Mouse (Mus musculus): ENCODE results near the gene Mylk4. TPM values are rescaled to one million over a fixed set of nuclear protein-coding genes. Genes with fewer than 3 reads are reported as not detected.

The Mylk4 gene
- polyA plus RNA-seq, 2 experiments = 0.01 to 0.08 TPM

- H3K36me3 ChIP-seq (replicated peaks; ENCODE audit: control insufficient read depth, insufficient read depth, low read depth) = peaks cover 19% of the 10 kb centered on the region
- H3K27ac ChIP-seq = no peak overlapping the region
- ATAC-seq (ENCODE audit: insufficient read depth) (no peak), DNase-seq (ENCODE audit: low read depth in 3 of 3, low spot score in 3 of 3) (no peak)
- H3K4me1 ChIP-seq (replicated peaks; ENCODE audit: control insufficient read depth in 2 of 2, insufficient read depth in 2 of 2, low read length in 1 of 2) = no peaks in the 10 kb centered on the region
- no peaks in the 10 kb centered on the region for H3K27me3 ChIP-seq (ENCODE audit: control insufficient read depth, insufficient read depth, low read length)
- TF ChIP-seq EP300 (IDR thresholded peaks at IDR 0.05; ENCODE audit: low read depth) (no peak), CTCF (IDR thresholded peaks at IDR 0.05; ENCODE audit: low read depth) (no peak)
- H3K9me3 ChIP-seq (ENCODE audit: control insufficient read depth, low read length) = no peaks in the 10 kb centered on the region
- H3K4me2 ChIP-seq (ENCODE audit: low read depth) = no peak overlapping the region
- no peak overlapping the region for H3K9ac ChIP-seq (replicated peaks)
- WGBS (ENCODE audit: insufficient replicate concordance) = 74% methylated on average over 4 of the region's 4 CpGs
- no peak overlapping the region for H3K4me3 ChIP-seq (ENCODE audit: insufficient read depth in 1 of 2, low read depth in 2 of 2, low read length in 2 of 2)
Measured at GRCm38 (mm10) chr13:32821671-32822070, 37.9 kb upstream of the Mylk4 start.

- Histone ChIP-seq H3K4me3 (ENCODE audit: insufficient read depth in 1 of 2, low read depth in 2 of 2, low read length in 2 of 2) (no peak overlapping the region), H3K4me2 (ENCODE audit: low read depth) (no peak overlapping the region), H3K9me3 (ENCODE audit: control insufficient read depth, low read length) (no peaks in the 10 kb centered on the region), H3K27me3 (ENCODE audit: control insufficient read depth, insufficient read depth, low read length) (no peaks in the 10 kb centered on the region), H3K9ac (replicated peaks) (no peak overlapping the region), H3K27ac (no peak overlapping the region), H3K36me3 (replicated peaks; ENCODE audit: control insufficient read depth, insufficient read depth, low read depth) (peaks cover 25% of the 10 kb centered on the region), H3K4me1 (replicated peaks; ENCODE audit: control insufficient read depth in 2 of 2, insufficient read depth in 2 of 2, low read length in 1 of 2) (no peaks in the 10 kb centered on the region)
- ATAC-seq (ENCODE audit: insufficient read depth) (no peak), DNase-seq (ENCODE audit: low read depth in 3 of 3, low spot score in 3 of 3) (no peak)
- TF ChIP-seq EP300 (IDR thresholded peaks at IDR 0.05; ENCODE audit: low read depth) (no peak), CTCF (IDR thresholded peaks at IDR 0.05; ENCODE audit: low read depth) (no peak)
- 75% methylated on average over 5 of the region's 5 CpGs for WGBS (ENCODE audit: insufficient replicate concordance)
Measured at GRCm38 (mm10) chr13:32819926-32820325, 36.2 kb upstream of the Mylk4 start.

GRCm38 (mm10) chr13:32819241-32819640 is 35.5 kb upstream of the Mylk4 start:
- Histone ChIP-seq H3K4me2 (ENCODE audit: low read depth) (no peak overlapping the region), H3K4me3 (ENCODE audit: insufficient read depth in 1 of 2, low read depth in 2 of 2, low read length in 2 of 2) (no peak overlapping the region), H3K36me3 (replicated peaks; ENCODE audit: control insufficient read depth, insufficient read depth, low read depth) (peaks cover 25% of the 10 kb centered on the region), H3K27me3 (ENCODE audit: control insufficient read depth, insufficient read depth, low read length) (no peaks in the 10 kb centered on the region), H3K27ac (no peak overlapping the region), H3K9ac (replicated peaks) (no peak overlapping the region), H3K4me1 (replicated peaks; ENCODE audit: control insufficient read depth in 2 of 2, insufficient read depth in 2 of 2, low read length in 1 of 2) (no peaks in the 10 kb centered on the region), H3K9me3 (ENCODE audit: control insufficient read depth, low read length) (no peaks in the 10 kb centered on the region)
- DNase-seq (ENCODE audit: low read depth in 3 of 3, low spot score in 3 of 3) (no peak), ATAC-seq (ENCODE audit: insufficient read depth) (no peak)
- TF ChIP-seq EP300 (IDR thresholded peaks at IDR 0.05; ENCODE audit: low read depth) (no peak), CTCF (IDR thresholded peaks at IDR 0.05; ENCODE audit: low read depth) (no peak)
- 70% methylated on average over 3 of the region's 3 CpGs for WGBS (ENCODE audit: insufficient replicate concordance)

GRCm38 (mm10) chr13:32807624-32808023 is 23.9 kb upstream of the Mylk4 start:
- no peak overlapping the region for H3K9ac ChIP-seq (replicated peaks)
- no peak overlapping the region for H3K27ac ChIP-seq
- no peaks in the 10 kb centered on the region for H3K9me3 ChIP-seq (ENCODE audit: control insufficient read depth, low read length)
- H3K27me3 ChIP-seq (ENCODE audit: control insufficient read depth, insufficient read depth, low read length) = no peaks in the 10 kb centered on the region
- no peak for ATAC-seq (ENCODE audit: insufficient read depth)
- peaks cover 11% of the 10 kb centered on the region for H3K36me3 ChIP-seq (replicated peaks; ENCODE audit: control insufficient read depth, insufficient read depth, low read depth)
- WGBS (ENCODE audit: insufficient replicate concordance) = 70% methylated on average over 3 of the region's 3 CpGs
- peaks cover 4 to 5% of the 10 kb centered on the region in 2 experiments; a peak in 3 of 4 replicates for H3K4me1 ChIP-seq (replicated peaks; ENCODE audit: control insufficient read depth in 2 of 2, insufficient read depth in 2 of 2, low read length in 1 of 2)
- no peak overlapping the region for H3K4me2 ChIP-seq (ENCODE audit: low read depth)
- no peak for DNase-seq (ENCODE audit: low read depth in 3 of 3, low spot score in 3 of 3)
- H3K4me3 ChIP-seq (ENCODE audit: insufficient read depth in 1 of 2, low read depth in 2 of 2, low read length in 2 of 2) = no peak overlapping the region
- TF ChIP-seq EP300 (IDR thresholded peaks at IDR 0.05; ENCODE audit: low read depth) (no peak), CTCF (IDR thresholded peaks at IDR 0.05; ENCODE audit: low read depth) (no peak)

- H3K36me3 ChIP-seq (replicated peaks; ENCODE audit: control insufficient read depth, insufficient read depth, low read depth) = peaks cover 11% of the 10 kb centered on the region
- no peaks in the 10 kb centered on the region for H3K9me3 ChIP-seq (ENCODE audit: control insufficient read depth, low read length)
- DNase-seq (ENCODE audit: low read depth in 3 of 3, low spot score in 3 of 3) (no peak), ATAC-seq (ENCODE audit: insufficient read depth) (no peak)
- no peak overlapping the region for H3K4me3 ChIP-seq (ENCODE audit: insufficient read depth in 1 of 2, low read depth in 2 of 2, low read length in 2 of 2)
- peaks cover 4 to 5% of the 10 kb centered on the region in 2 experiments; a peak in 3 of 4 replicates for H3K4me1 ChIP-seq (replicated peaks; ENCODE audit: control insufficient read depth in 2 of 2, insufficient read depth in 2 of 2, low read length in 1 of 2)
- no peak overlapping the region for H3K9ac ChIP-seq (replicated peaks)
- H3K27me3 ChIP-seq (ENCODE audit: control insufficient read depth, insufficient read depth, low read length) = no peaks in the 10 kb centered on the region
- H3K4me2 ChIP-seq (ENCODE audit: low read depth) = no peak overlapping the region
- no peak overlapping the region for H3K27ac ChIP-seq
- 89% methylated on average over 7 of the region's 7 CpGs for WGBS (ENCODE audit: insufficient replicate concordance)
- TF ChIP-seq EP300 (IDR thresholded peaks at IDR 0.05; ENCODE audit: low read depth) (no peak), CTCF (IDR thresholded peaks at IDR 0.05; ENCODE audit: low read depth) (no peak)
Measured at GRCm38 (mm10) chr13:32806820-32807219, 23.1 kb upstream of the Mylk4 start.
